Comparison of ENCODE assay signal across 8 mouse cellular contexts in genomic region chr10:86636953-86637376, GRCm38 (mm10).
DNase-seq lines count a peak whose midpoint lies in the region; ATAC-seq and TF ChIP-seq lines count a peak whose summit lies in the region.
"Not testable (repeated sequence)": the region's sequence is repeated elsewhere in the genome, so short reads cannot be mapped to it uniquely, and the experiment has no call there.

No protein-coding gene starts in this region.

- intact Hi-C loops in gastrocnemius, adult 2 months (cut with DNase I), result loop anchor here (5.0 kb wide), 1 partner anchor 95 kb away; no protein-coding TSS in a partner anchor

- WGBS in hindbrain, postnatal 0 days, result 3% methylated on average over 14 of the region's 14 CpGs

- H3K27me3 ChIP-seq in hindbrain, postnatal 0 days (ENCODE audit: insufficient read depth, low read length), result not testable (repeated sequence)

- H3K9me3 ChIP-seq in hindbrain, postnatal 0 days (ENCODE audit: low read length), result not testable (repeated sequence)

- peak; percentile 100 for ATAC-seq in common myeloid progenitor, adult 5-6 weeks (replicated peaks; ENCODE audit: low read depth, poor library complexity, severe bottlenecking)
- ATAC-seq in hindbrain, postnatal 0 days, result peak; percentile 95

- H3K4me1 ChIP-seq in hindbrain, postnatal 0 days (ENCODE audit: insufficient read depth, low read length), result not testable (repeated sequence)

- not testable (repeated sequence) for H3K36me3 ChIP-seq in hindbrain, postnatal 0 days (ENCODE audit: insufficient read depth, low read length)

- peak; percentile 91 for DNase-seq in ZHBTc4 (ENCODE audit: low read depth, low spot score)
- DNase-seq in gastrocnemius, adult 2 months, result peak; percentile 77
- DNase-seq in hindbrain, postnatal 0 days (ENCODE audit: low spot score), result peak; percentile 81
- peak; percentile 72 to 74 for DNase-seq in left cerebral cortex, adult 18-20 months (ENCODE audit: low spot score in 2 of 2)
- DNase-seq in lung, postnatal 4 days, result peak; percentile 81 to 83
- peak; percentile 53 for DNase-seq in retina, postnatal 7 days (ENCODE audit: low read depth, low spot score)
- peak; percentile 53 to 71 for DNase-seq in urinary bladder, adult 18-20 months (ENCODE audit: low spot score in 2 of 2)

- peak overlapping the region; percentile 49 for H3K4me2 ChIP-seq in hindbrain, postnatal 0 days (ENCODE audit: low read depth, low read length)

- H3K4me3 ChIP-seq in gastrocnemius, adult 2 months, result peak overlapping the region; percentile 63
- H3K4me3 ChIP-seq in hindbrain, postnatal 0 days (ENCODE audit: low read length), result peak overlapping the region; percentile 24

- H3K27ac ChIP-seq in gastrocnemius, adult 2 months; hindbrain, postnatal 0 days: not testable (repeated sequence)

- peak; percentile 75 for TF ChIP-seq CTCF in gastrocnemius, adult 2 months (IDR thresholded peaks at IDR 0.05)
- TF ChIP-seq CTCF in hindbrain, postnatal 0 days (IDR thresholded peaks at IDR 0.05; ENCODE audit: low read depth), result peak; percentile 84

- not testable (repeated sequence) for H3K9ac ChIP-seq in hindbrain, postnatal 0 days (replicated peaks; ENCODE audit: low read length)
